Comparison of ENCODE assay signal across 32 mouse cellular contexts in genomic region chr3:101216711-101217110, GRCm38 (mm10).
"Had no signal": no experiment of that assay in that cellular context is flagged by ENCODE, and none has a peak within 500 bp of the region (broad histone marks: within the 10 kb centered on the region; RNA-seq: fewer than 3 reads in every experiment).

No protein-coding gene starts in this region.

- H3K4me2 ChIP-seq: limb, embryonic 12.5 days; limb, embryonic 13.5 days; limb, embryonic 15.5 days; liver, embryonic 11.5 days; liver, embryonic 12.5 days; liver, embryonic 13.5 days; liver, embryonic 15.5 days; lung, embryonic 14.5 days; lung, embryonic 15.5 days; midbrain, embryonic 11.5 days; midbrain, embryonic 12.5 days; midbrain, embryonic 13.5 days; midbrain, embryonic 15.5 days; neural tube, embryonic 12.5 days had no signal

- DNase-seq: left cerebral cortex, postnatal 4 days; liver; liver, embryonic 13.5 days; liver, postnatal 0 days; lung, adult 18-20 months; lung, adult 2 months; lung, embryonic 14.5 days; lung, postnatal 10 days; lung, postnatal 14 days; lung, postnatal 36 days; lung, postnatal 4 days; midbrain, embryonic 14.5 days had no signal

- H3K4me3 ChIP-seq: limb, embryonic 10.5 days; limb, embryonic 12.5 days; limb, embryonic 13.5 days; limb, embryonic 15.5 days; liver, embryonic 12.5 days; liver, embryonic 13.5 days; liver, embryonic 15.5 days; lung, embryonic 15.5 days; megakaryocyte, embryonic 14.5 days; midbrain, embryonic 10.5 days; midbrain, embryonic 12.5 days; midbrain, embryonic 13.5 days; midbrain, embryonic 15.5 days; myocyte; neural tube, embryonic 12.5 days had no signal

- ATAC-seq: liver, embryonic 12.5 days; liver, postnatal 0 days; lung, postnatal 0 days; midbrain, embryonic 13.5 days; midbrain, embryonic 15.5 days; midbrain, embryonic 16.5 days had no signal

- H3K27me3 ChIP-seq: limb, embryonic 12.5 days; limb, embryonic 13.5 days; limb, embryonic 15.5 days; liver, embryonic 12.5 days; liver, embryonic 13.5 days; liver, embryonic 15.5 days; lung, embryonic 15.5 days; megakaryocyte, embryonic 14.5 days; midbrain, embryonic 12.5 days; midbrain, embryonic 13.5 days; midbrain, embryonic 15.5 days; neural tube, embryonic 12.5 days had no signal

- H3K27ac ChIP-seq: limb, embryonic 10.5 days; limb, embryonic 12.5 days; limb, embryonic 13.5 days; limb, embryonic 15.5 days; liver, embryonic 12.5 days; liver, embryonic 13.5 days; liver, embryonic 14.5 days; liver, embryonic 15.5 days; lung, embryonic 15.5 days; macrophage; midbrain, embryonic 10.5 days; midbrain, embryonic 12.5 days; midbrain, embryonic 13.5 days; midbrain, embryonic 15.5 days; neural tube, embryonic 12.5 days had no signal

- H3K9me3 ChIP-seq: limb, embryonic 13.5 days; limb, embryonic 15.5 days; lung, embryonic 15.5 days; midbrain, embryonic 15.5 days had no signal

- H3K4me1 ChIP-seq: liver, embryonic 13.5 days; liver, embryonic 15.5 days had no signal

- H3K9ac ChIP-seq: limb, embryonic 12.5 days; limb, embryonic 13.5 days; limb, embryonic 15.5 days; liver, embryonic 12.5 days; liver, embryonic 13.5 days; liver, embryonic 14.5 days; liver, embryonic 15.5 days; liver, postnatal 0 days; lung, embryonic 14.5 days; lung, embryonic 15.5 days; midbrain, embryonic 12.5 days; midbrain, embryonic 13.5 days; midbrain, embryonic 15.5 days; neural tube, embryonic 12.5 days had no signal

- H3K36me3 ChIP-seq: limb, embryonic 10.5 days; limb, embryonic 12.5 days; limb, embryonic 13.5 days; limb, embryonic 15.5 days; liver, embryonic 12.5 days; liver, embryonic 13.5 days; liver, embryonic 15.5 days; lung, embryonic 15.5 days; midbrain, embryonic 10.5 days; midbrain, embryonic 12.5 days; midbrain, embryonic 13.5 days; midbrain, embryonic 15.5 days; neural tube, embryonic 12.5 days had no signal
